Mouse (Mus musculus) natural killer cell, adult 2 months (primary cell): Measurements from ENCODE around the gene Nlgn1.

Experiments
- DNase-seq, 2 experiments: peaks; one replicate each; pipeline ENCODE4 v3.0.0; 2022; ENCODE audit warnings: low spot score in 2 of 2

The Nlgn1 gene

GRCm38 (mm10) chr3:26332400-26333238, at the start of gene Nlgn1:
TSS of gene Nlgn1 (minus strand) at chr3:26332460.
- DNase-seq, result no peak

GRCm38 (mm10) chr3:26378272-26378671, 46.0 kb upstream of the Nlgn1 start:
- DNase-seq, result no peak

- DNase-seq, result no peak
Measured at GRCm38 (mm10) chr3:26355082-26355481, 22.8 kb upstream of the Nlgn1 start.

- no peak for DNase-seq
Measured at GRCm38 (mm10) chr3:26354483-26355030, 22.3 kb upstream of the Nlgn1 start.

- no peak for DNase-seq
Measured at GRCm38 (mm10) chr3:26337495-26337894, 5.2 kb upstream of the Nlgn1 start.

- DNase-seq, result no peak
Measured at GRCm38 (mm10) chr3:26333239-26333811, 1.1 kb upstream of the Nlgn1 start.

- DNase-seq, result no peak
Measured at GRCm38 (mm10) chr3:26331177-26332061, 841 bp downstream of the Nlgn1 start.

GRCm38 (mm10) chr3:26330863-26331176, 1.4 kb downstream of the Nlgn1 start:
- no peak for DNase-seq

- DNase-seq, result no peak
Measured at GRCm38 (mm10) chr3:26330019-26330418, 2.2 kb downstream of the Nlgn1 start.

- DNase-seq, result no peak
Measured at GRCm38 (mm10) chr3:26324510-26324909, 7.8 kb downstream of the Nlgn1 start.

GRCm38 (mm10) chr3:26317397-26317796, 14.9 kb downstream of the Nlgn1 start:
- no peak for DNase-seq

GRCm38 (mm10) chr3:26297869-26298268, 34.4 kb downstream of the Nlgn1 start:
- DNase-seq, result no peak

- DNase-seq, result no peak
Measured at GRCm38 (mm10) chr3:26270894-26271795, 61.1 kb downstream of the Nlgn1 start.

- no peak for DNase-seq
Measured at GRCm38 (mm10) chr3:26246564-26246963, 85.7 kb downstream of the Nlgn1 start.

GRCm38 (mm10) chr3:26243274-26243673, 89.0 kb downstream of the Nlgn1 start:
- DNase-seq, result no peak

GRCm38 (mm10) chr3:26230006-26230405, 102.3 kb downstream of the Nlgn1 start:
- no peak for DNase-seq

- DNase-seq, result no peak
Measured at GRCm38 (mm10) chr3:26228827-26229226, 103.4 kb downstream of the Nlgn1 start.

- no peak for DNase-seq
Measured at GRCm38 (mm10) chr3:26228172-26228781, 104.0 kb downstream of the Nlgn1 start.

GRCm38 (mm10) chr3:26223500-26223899, 108.8 kb downstream of the Nlgn1 start:
- no peak for DNase-seq

GRCm38 (mm10) chr3:26216231-26216630, 116.0 kb downstream of the Nlgn1 start:
- DNase-seq, result no peak

- DNase-seq, result no peak
Measured at GRCm38 (mm10) chr3:26202702-26203101, 129.6 kb downstream of the Nlgn1 start.
